Mouse (Mus musculus) midbrain, embryonic 14.5 days (tissue): ENCODE data around the gene Usp10. TPM values are rescaled to one million over a fixed set of nuclear protein-coding genes. Genes with fewer than 3 reads are reported as not detected.
A peak's percentile ranks its signal among the peaks of the same experiment; 100 is the strongest.

Source experiments
- ATAC-seq: fragments of 200-750 bp; cut with Nextera tagmentation; 2 replicates; pipeline ENCODE4 v1.8.0; 2017; ENCODE audit warnings: moderate number of reproducible peaks, moderate library complexity; ENCODE audit not compliant: low FRiP score, low TSS enrichment
- DNase-seq: peaks from one replicate; pipeline ENCODE4 v3.0.0-alpha.2; 2015
- H3K27ac ChIP-seq: fragments of 300-500 bp; sonication (generic); replicated peaks from 2 replicates; pipeline ENCODE4 v1.5.1; 2014; ENCODE audit warnings: mild to moderate bottlenecking, low read depth, low read length, moderate library complexity
- H3K27me3 ChIP-seq: fragments of 300-500 bp; sonication (generic); 2 replicates; pipeline ENCODE4 v1.6.1; 2014; ENCODE audit warnings: low read length, control low read depth, mixed read lengths; ENCODE audit not compliant: control insufficient read depth, insufficient read depth
- H3K36me3 ChIP-seq: fragments of 300-500 bp; sonication (generic); 2 replicates; pipeline ENCODE4 v1.6.1; 2014; ENCODE audit warnings: low read length, control low read depth; ENCODE audit not compliant: control insufficient read depth, insufficient read depth
- H3K4me1 ChIP-seq: fragments of 300-500 bp; sonication (generic); 2 replicates; pipeline ENCODE4 v1.6.1; 2014; ENCODE audit warnings: mild to moderate bottlenecking, antibody characterized with exemption, low read length, control low read depth; ENCODE audit not compliant: control insufficient read depth, insufficient read depth
- H3K4me2 ChIP-seq: fragments of 300-500 bp; sonication (generic); 2 replicates; pipeline ENCODE4 v1.6.1; 2014; ENCODE audit warnings: mild to moderate bottlenecking, low read length, moderate library complexity
- H3K4me3 ChIP-seq: fragments of 300-500 bp; sonication (generic); replicated peaks from 2 replicates; pipeline ENCODE4 v1.5.1; 2014; ENCODE audit warnings: low read depth, low read length
- H3K9ac ChIP-seq: fragments of 300-500 bp; sonication (generic); replicated peaks from 2 replicates; pipeline ENCODE4 v1.6.1; 2014; ENCODE audit warnings: mild to moderate bottlenecking, low read length, moderate library complexity
- H3K9me3 ChIP-seq: fragments of 300-500 bp; sonication (generic); 2 replicates; pipeline ENCODE4 v1.6.1; 2016; ENCODE audit warnings: low read length, control low read depth, mixed read lengths; ENCODE audit not compliant: control insufficient read depth
- WGBS: fragments of 180-500 bp; shearing (Covaris S2); extraction: QIAGEN DNeasy Blood & Tissue Kit; methylation state at CpG from one replicate; pipeline ENCODE4 v1.1.7; 2014; 5-methylcytosine and 5-hydroxymethylcytosine counted together
- polyA plus RNA-seq: library from polyadenylated mRNA; unstranded; fragments of >200 nt; fragmentation: Nextera tagmentation; extraction: Ambion mirVana; gene quantifications from 2 replicates; pipeline ENCODE4 v1.2.1, GENCODE M21; 2014

The Usp10 gene
- polyA plus RNA-seq, result 94.2 and 106 TPM in 2 replicates

DNA sequence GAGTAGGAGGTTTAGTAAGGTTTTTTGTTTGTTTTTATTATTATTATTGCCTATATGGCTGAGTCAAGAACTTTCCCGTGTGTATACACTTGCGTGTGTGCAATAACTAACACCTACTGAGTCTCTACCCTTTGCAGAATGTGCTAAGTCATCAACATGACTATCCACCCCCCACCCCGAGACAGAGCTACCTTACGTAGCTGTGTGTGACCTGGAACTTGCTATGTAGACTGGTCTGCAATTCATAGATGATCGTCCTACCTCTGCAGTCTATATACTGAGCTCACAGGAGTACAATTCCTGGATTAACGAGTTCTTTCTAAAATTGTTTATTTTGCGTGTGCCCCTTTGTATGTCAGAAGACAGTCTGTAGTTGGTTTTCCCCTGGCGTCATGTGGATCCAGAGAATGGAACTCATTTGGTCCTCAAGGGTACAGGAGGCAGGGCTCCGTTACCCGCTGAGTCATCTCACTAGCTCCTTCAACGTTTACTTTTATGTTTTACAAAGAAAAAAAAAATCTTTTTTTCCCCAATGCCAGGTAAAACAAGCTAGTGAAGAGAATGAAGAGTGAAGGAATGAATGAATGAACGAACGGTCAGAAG, at the start of gene Usp10:
Gene Usp10, plus strand, starts transcription at position 417 of the 603 bp plus-strand sequence.
- H3K36me3 ChIP-seq, result no peaks in the 10 kb centered on the region
- peak within 1 kb of the TSS; percentile 85 for H3K4me2 ChIP-seq
- H3K27ac ChIP-seq, result peak within 1 kb of the TSS; percentile 95
- peak within 1 kb of the TSS; percentile 84 for H3K9ac ChIP-seq
- peak within 1 kb of the TSS; percentile 80 for H3K4me3 ChIP-seq
- ATAC-seq, result no peak
- H3K27me3 ChIP-seq, result no peaks in the 10 kb centered on the region
- peaks cover 41% of the 10 kb centered on the region for H3K4me1 ChIP-seq
- 25% methylated on average over 13 of the region's 13 CpGs for WGBS
- no peaks in the 10 kb centered on the region for H3K9me3 ChIP-seq
- no peak for DNase-seq

DNA sequence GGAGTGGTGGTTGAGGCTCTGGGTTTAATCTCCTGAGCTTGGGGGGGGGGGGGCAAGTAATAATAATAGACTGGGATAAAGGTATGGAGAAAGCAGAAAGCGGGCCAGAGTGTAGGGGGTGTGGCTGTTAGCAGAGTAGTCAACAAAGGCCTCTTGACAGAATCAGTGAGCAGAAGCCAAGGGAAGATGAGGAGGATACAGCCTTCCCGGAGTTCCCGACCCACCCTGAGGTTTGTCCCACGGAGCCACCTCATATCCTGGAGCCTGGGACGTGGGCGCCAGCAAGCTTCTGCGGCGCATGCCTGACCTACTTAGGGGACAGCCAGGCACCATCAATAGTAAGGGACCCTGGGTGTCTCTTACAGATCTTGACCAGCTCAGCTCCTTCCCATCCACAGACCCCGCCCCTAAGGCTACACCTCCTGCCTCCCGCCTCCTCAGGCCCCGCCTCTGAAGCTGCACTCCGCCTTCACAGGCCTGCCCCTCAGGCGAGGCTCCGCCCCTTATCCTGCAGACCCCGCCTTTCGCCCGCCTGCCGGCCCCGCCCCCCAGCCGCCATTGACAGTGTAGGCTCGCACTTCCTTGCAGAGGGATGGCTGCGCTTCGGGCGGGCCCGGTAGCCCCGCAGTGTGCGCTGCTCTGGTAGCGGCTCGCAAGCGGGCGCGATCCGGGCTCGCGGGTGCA, 48.3 kb upstream of the Usp10 start, which contains the start of gene Klhl36:
Gene Klhl36, plus strand, starts transcription at position 561 of the 684 bp plus-strand sequence.
- peak; percentile 95 for DNase-seq
- Histone ChIP-seq H3K27me3 (peaks cover 5% of the 10 kb centered on the region; the same call in 1 of the 2 replicates), H3K4me3 (peak within 1 kb of the TSS; percentile 71), H3K9ac (peak within 1 kb of the TSS; percentile 76), H3K9me3 (no peaks in the 10 kb centered on the region), H3K36me3 (no peaks in the 10 kb centered on the region), H3K4me2 (peak within 1 kb of the TSS; percentile 80), H3K27ac (peak within 1 kb of the TSS; percentile 55; the same call in 1 of the 2 replicates), H3K4me1 (0 out of 2 replicates have a peak, but pooled peaks cover 10% of the 10 kb centered on the region)
- peak; percentile 96 for ATAC-seq
- under 1% methylated on average over 35 of the region's 35 CpGs for WGBS

DNA sequence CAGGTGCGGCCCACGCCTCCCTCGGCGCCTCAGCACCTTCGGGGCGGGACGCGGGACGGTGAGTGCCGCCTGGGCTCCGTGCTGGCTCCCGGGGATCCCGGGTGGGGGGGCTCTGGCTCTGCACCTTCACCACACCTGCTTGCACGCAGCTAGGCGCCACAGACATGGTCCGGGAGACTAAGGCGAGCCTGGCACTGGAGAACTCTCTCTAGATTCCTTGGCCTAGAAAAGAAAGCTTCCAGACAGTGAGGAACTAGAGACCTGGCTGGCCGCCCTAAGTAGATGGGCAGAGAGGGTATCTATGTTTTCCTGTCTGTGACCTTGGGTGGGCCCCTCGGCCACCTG, 47.8 kb upstream of the Usp10 start:
- no peaks in the 10 kb centered on the region for H3K36me3 ChIP-seq
- H3K4me3 ChIP-seq, result peak overlapping the region; percentile 71
- H3K27me3 ChIP-seq, result peaks cover 5% of the 10 kb centered on the region; the same call in 1 of the 2 replicates
- ATAC-seq, result peak; percentile 71
- DNase-seq, result no peak
- WGBS, result 1% methylated on average over 19 of the region's 19 CpGs
- no peaks in the 10 kb centered on the region for H3K9me3 ChIP-seq
- 0 out of 2 replicates have a peak, but pooled peaks cover 10% of the 10 kb centered on the region for H3K4me1 ChIP-seq
- H3K9ac ChIP-seq, result peak overlapping the region; percentile 76
- peak overlapping the region; percentile 55; the same call in 1 of the 2 replicates for H3K27ac ChIP-seq
- H3K4me2 ChIP-seq, result peak overlapping the region; percentile 80

DNA sequence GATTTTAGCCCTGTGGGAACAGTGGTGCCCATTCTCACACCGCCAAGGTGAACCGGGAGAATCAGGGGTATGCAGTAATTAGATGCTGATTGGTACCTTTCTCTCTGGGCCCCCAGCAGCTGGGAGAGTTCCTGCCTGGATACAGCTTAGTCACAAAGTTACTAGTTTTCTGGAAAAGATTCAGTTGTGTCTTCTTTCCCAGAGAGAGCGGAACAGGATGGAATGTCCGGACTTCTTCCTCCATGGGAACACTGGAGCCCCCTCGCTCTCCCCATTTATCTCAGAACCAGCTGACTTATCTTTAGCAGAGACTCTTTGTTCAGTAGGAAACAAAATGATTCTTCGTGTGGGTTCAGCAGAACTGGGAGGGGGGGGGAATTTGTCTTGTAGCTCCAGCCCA, 47.4 kb upstream of the Usp10 start:
- Histone ChIP-seq H3K36me3 (no peaks in the 10 kb centered on the region), H3K27me3 (peaks cover 5% of the 10 kb centered on the region; the same call in 1 of the 2 replicates), H3K4me3 (peak overlapping the region; percentile 71), H3K27ac (no peak overlapping the region), H3K4me2 (peak overlapping the region; percentile 80), H3K4me1 (0 out of 2 replicates have a peak, but pooled peaks cover 10% of the 10 kb centered on the region), H3K9ac (peak overlapping the region; percentile 76), H3K9me3 (no peaks in the 10 kb centered on the region)
- ATAC-seq, result no peak
- DNase-seq, result peak; percentile 51
- WGBS, result 11% methylated on average over 6 of the region's 6 CpGs

DNA sequence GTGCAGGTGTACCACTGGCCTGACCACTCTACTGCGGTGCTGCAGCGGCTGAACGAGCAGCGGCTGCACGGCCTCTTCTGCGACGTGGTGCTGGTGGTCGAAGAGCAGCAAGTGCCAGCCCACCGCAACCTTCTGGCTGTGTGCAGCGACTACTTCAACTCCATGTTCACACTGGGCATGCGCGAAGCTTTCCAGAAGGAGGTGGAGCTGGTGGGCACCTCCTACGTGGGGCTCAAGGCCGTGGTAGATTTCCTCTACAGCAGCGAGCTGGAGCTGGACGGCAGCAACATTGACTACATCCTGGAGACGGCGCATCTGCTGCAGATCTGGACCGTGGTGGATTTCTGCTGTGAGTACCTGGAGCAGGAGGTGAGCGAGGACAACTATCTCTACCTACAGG, 40.5 kb upstream of the Usp10 start:
- Histone ChIP-seq H3K27me3 (no peaks in the 10 kb centered on the region), H3K4me2 (no peak overlapping the region), H3K36me3 (peaks cover 37% of the 10 kb centered on the region), H3K27ac (no peak overlapping the region), H3K4me1 (no peaks in the 10 kb centered on the region), H3K9me3 (peaks cover 9% of the 10 kb centered on the region; the same call in 1 of the 2 replicates), H3K4me3 (no peak overlapping the region), H3K9ac (no peak overlapping the region)
- 82% methylated on average over 20 of the region's 20 CpGs for WGBS
- ATAC-seq, result no peak
- no peak for DNase-seq

DNA sequence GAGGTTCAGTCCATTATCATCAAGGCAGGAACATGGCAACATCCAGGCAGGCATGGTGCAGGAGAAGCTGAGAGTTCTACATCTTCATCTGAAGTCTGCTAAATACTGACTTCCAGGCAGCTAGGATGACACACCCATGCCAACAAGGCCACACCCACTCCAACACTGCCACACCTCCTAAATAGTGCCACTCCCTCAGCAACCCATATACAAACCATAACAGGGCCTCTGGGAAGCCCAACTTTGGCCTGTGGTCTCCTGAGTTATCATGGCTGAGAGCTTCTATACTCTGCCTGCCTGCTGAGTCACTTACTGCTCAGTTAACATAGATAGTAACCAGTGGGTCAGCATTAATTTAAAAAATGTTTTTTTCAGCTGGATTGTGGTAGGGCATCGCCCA, 37.0 kb upstream of the Usp10 start:
- Histone ChIP-seq H3K27ac (no peak overlapping the region), H3K9ac (no peak overlapping the region), H3K4me3 (no peak overlapping the region), H3K4me1 (no peaks in the 10 kb centered on the region), H3K4me2 (no peak overlapping the region), H3K36me3 (peaks cover 51% of the 10 kb centered on the region), H3K27me3 (no peaks in the 10 kb centered on the region), H3K9me3 (peaks cover 9% of the 10 kb centered on the region; the same call in 1 of the 2 replicates)
- DNase-seq (no peak), ATAC-seq (no peak)
- WGBS, result 96% methylated on average over 1 of the region's 1 CpGs

DNA sequence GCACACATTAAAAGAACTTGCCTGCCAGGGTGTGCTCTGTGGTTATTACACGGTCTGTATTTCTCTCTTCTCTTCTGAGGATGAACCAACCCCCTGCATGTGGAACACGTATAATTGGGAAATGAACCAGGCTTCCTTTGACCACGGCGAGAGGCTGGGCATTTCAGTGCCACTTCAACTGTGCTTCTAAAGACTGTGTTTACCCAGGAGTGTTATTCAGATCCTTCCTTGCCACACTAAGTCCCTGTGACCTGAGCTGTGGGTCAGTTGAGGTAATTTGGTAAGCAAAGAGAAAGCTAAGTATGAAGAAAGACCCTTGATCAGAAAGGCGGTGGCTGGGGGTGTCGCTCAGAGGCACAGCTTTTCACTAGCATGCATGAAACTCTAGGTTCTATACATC, 28.9 kb upstream of the Usp10 start:
- 84% methylated on average over 6 of the region's 6 CpGs for WGBS
- Histone ChIP-seq H3K4me1 (no peaks in the 10 kb centered on the region), H3K4me3 (no peak overlapping the region), H3K36me3 (peaks cover 10% of the 10 kb centered on the region), H3K9ac (no peak overlapping the region), H3K4me2 (no peak overlapping the region), H3K27ac (no peak overlapping the region), H3K9me3 (no peaks in the 10 kb centered on the region), H3K27me3 (no peaks in the 10 kb centered on the region)
- ATAC-seq, result no peak
- DNase-seq, result no peak

DNA sequence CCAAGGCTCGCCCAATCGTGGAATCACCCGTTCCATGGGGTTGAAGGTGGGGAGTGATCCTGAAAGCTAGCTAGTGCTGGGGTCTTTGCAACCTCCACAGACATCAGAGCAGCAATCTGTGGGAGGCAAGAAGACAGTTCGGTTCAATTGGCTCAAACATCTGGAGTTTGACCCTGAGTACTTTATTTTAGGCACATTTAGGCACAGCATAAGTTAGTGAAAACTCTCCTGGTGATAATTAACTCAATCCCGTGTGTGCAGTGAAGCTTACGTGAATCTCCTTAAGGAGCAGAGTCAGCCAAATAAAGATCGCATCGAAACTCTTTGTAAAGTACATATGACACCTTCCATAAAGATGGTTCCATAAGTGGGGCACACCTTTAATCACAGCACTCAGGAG, 28.2 kb upstream of the Usp10 start:
- no peak for DNase-seq
- Histone ChIP-seq H3K27ac (no peak overlapping the region), H3K36me3 (0 out of 2 replicates have a peak, but pooled peaks cover 5% of the 10 kb centered on the region), H3K4me3 (no peak overlapping the region), H3K4me2 (no peak overlapping the region), H3K9ac (no peak overlapping the region), H3K9me3 (no peaks in the 10 kb centered on the region), H3K4me1 (no peaks in the 10 kb centered on the region), H3K27me3 (no peaks in the 10 kb centered on the region)
- WGBS, result 87% methylated on average over 8 of the region's 8 CpGs
- no peak for ATAC-seq
